Mouse (Mus musculus): ENCODE measurements around the gene Zmat5. TPM values are rescaled to one million over a fixed set of nuclear protein-coding genes. Genes with fewer than 3 reads are reported as not detected.
A peak's percentile ranks its signal among the peaks of the same experiment; 100 is the strongest.

Gene Zmat5
- polyA plus RNA-seq, 1 experiment from 2014 or later, result 104 TPM

DNA sequence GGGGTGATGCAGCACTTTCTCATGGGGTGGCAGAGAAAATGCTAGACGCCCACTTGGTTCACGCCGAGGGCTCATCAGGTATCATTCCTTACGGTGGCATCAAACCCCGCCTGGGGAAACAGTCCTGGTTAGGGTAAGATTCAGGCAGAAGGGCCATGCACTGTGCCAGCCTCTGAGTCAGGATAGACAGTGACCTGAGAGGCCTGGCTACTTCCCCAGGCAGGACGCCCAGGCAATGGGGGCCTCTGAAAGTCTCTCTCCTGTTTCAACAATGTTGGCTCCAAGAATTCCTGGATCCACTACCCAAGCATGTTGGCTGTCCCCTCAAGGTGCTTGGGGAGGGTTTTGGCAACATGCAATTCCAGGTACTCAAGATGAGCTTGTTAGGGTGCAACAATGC, 65.4 kb downstream of the Zmat5 start:
- no peak for DNase-seq (ENCODE audit: low spot score)
- no peak overlapping the region for H3K4me3 ChIP-seq
- no peak overlapping the region for H3K27ac ChIP-seq
- H3K9me3 ChIP-seq, result no peaks in the 10 kb centered on the region
- no peaks in the 10 kb centered on the region for H3K4me1 ChIP-seq (replicated peaks)
- WGBS, result 94% methylated on average over 6 of the region's 6 CpGs
- H3K36me3 ChIP-seq, result peaks cover 52% of the 10 kb centered on the region
- no peaks in the 10 kb centered on the region for H3K27me3 ChIP-seq (ENCODE audit: insufficient read depth, poor library complexity, severe bottlenecking)

DNA sequence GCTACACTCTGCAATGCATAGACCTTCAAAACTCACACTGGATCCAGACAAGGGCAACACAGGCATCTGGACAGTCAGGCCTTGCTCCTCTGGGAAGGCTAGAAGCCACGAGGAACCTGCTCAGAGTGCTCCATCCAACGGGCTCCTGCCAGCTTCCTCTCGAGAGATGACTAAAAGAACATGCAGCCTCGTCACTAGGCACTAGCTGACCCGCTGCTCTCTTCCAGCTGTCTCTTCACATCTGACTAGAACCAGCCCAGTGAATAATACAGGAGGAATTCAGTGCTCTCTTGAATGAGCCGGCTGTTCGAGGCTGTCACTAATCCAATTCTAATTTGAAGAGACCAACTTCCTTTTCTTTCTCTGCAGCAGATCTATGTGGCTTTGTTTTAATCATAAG, 67.3 kb downstream of the Zmat5 start:
- Histone ChIP-seq H3K27ac (no peak overlapping the region), H3K9me3 (no peaks in the 10 kb centered on the region), H3K36me3 (peaks cover 61% of the 10 kb centered on the region), H3K4me1 (replicated peaks) (no peaks in the 10 kb centered on the region), H3K27me3 (ENCODE audit: insufficient read depth, poor library complexity, severe bottlenecking) (no peaks in the 10 kb centered on the region), H3K4me3 (no peak overlapping the region)
- DNase-seq (ENCODE audit: low spot score), result no peak
- WGBS, result 80% methylated on average over 7 of the region's 7 CpGs

DNA sequence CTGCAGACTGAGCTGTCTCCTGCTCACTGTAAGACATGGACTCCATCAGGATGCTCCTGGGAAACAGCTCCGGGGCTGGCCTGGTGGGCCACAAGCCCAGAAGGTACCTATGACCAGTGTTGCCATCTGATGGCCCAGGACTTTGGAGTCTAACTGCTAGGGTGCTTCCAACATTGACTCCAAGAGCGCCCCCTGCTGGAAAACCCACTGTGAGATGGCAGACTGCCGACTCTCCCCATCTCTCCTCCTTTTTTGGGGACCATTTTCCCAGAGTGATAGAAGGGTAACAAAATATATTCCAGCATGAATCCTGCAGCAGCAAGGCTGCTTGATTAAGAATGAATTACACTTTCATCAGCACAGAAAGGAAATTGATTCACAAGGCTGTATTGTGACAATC, 68.4 kb downstream of the Zmat5 start:
- WGBS, result 36% methylated on average over 3 of the region's 3 CpGs
- Histone ChIP-seq H3K27me3 (ENCODE audit: insufficient read depth, poor library complexity, severe bottlenecking) (no peaks in the 10 kb centered on the region), H3K9me3 (no peaks in the 10 kb centered on the region), H3K36me3 (peaks cover 58% of the 10 kb centered on the region), H3K4me1 (replicated peaks) (no peaks in the 10 kb centered on the region), H3K4me3 (no peak overlapping the region), H3K27ac (no peak overlapping the region)
- DNase-seq (ENCODE audit: low spot score), result peak; percentile 65

DNA sequence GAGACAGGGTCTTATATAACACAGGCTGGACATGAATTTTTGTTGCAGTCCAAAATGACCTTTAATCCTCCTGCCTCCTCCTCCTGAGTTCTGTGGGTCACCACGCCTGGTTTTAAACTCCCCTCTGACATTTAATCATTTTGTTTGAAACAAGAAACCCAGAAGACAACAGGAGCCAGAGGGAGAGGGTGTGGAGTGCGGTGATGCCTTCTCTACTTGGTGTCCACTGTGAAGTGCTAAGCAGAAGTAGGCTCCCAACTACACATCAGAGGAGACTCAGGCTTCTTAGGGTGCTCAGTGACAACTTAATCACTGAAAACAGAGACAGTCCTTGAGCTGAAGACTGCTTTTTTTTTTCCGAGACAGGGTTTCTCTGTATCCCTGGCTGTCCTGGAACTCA, 76.4 kb downstream of the Zmat5 start:
- Histone ChIP-seq H3K27ac (no peak overlapping the region), H3K4me1 (replicated peaks) (no peaks in the 10 kb centered on the region), H3K9me3 (no peaks in the 10 kb centered on the region), H3K4me3 (no peak overlapping the region), H3K36me3 (peaks cover 95% of the 10 kb centered on the region), H3K27me3 (ENCODE audit: insufficient read depth, poor library complexity, severe bottlenecking) (no peaks in the 10 kb centered on the region)
- DNase-seq (ENCODE audit: low spot score), result no peak
- 85% methylated on average over 3 of the region's 3 CpGs for WGBS

DNA sequence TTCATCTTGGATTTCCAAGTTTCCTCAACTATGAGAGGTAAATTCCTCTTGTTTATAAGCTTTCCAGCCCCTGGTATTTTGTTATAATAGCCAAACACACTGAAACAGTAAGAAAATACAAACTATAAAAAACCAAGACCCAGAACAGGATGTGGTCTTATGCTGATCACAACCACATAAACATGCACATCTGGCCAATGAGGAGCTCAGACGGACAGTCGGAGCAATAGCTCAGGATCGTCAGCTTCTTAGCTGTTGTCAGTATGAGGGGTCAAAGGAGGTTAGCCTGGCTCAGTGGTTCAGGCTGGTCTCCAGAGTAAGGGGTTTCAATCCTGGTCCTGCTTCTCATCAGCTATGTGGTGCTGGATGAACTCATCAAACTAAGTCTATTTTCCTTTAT, 78.6 kb downstream of the Zmat5 start:
- H3K4me3 ChIP-seq, result no peak overlapping the region
- WGBS, result 89% methylated on average over 3 of the region's 3 CpGs
- DNase-seq (ENCODE audit: low spot score), result no peak
- no peak overlapping the region for H3K27ac ChIP-seq
- no peaks in the 10 kb centered on the region for H3K9me3 ChIP-seq
- H3K4me1 ChIP-seq (replicated peaks), result no peaks in the 10 kb centered on the region
- no peaks in the 10 kb centered on the region for H3K27me3 ChIP-seq (ENCODE audit: insufficient read depth, poor library complexity, severe bottlenecking)
- H3K36me3 ChIP-seq, result peaks cover 98% of the 10 kb centered on the region

DNA sequence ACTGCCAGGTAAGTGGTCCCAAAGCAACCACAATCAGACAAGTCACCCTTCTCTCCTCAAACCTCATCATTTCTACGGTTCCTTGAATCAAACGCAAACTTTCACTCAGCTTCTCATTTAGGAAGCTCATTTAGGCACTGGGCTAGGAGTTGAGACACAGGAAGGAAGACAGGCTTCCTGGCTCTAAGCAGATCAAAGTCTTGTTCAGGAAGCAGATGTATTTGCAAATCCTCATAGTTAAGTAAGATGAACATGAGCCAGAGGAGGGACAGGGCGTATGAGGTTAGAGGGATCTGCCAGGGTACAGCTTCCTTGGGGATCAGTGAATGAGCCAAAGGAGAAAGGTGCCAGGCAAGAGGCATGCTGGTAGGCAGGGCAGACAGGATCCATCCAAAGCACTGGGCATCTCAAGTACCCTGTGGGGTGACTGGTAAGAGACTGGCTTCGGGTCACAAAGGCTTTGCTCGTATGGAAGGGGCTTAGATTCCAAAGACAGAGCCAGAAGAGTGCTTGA, 80.2 kb downstream of the Zmat5 start:
- H3K4me3 ChIP-seq, result no peak overlapping the region
- DNase-seq (ENCODE audit: low spot score), result no peak
- H3K27me3 ChIP-seq (ENCODE audit: insufficient read depth, poor library complexity, severe bottlenecking), result no peaks in the 10 kb centered on the region
- no peaks in the 10 kb centered on the region for H3K9me3 ChIP-seq
- no peaks in the 10 kb centered on the region for H3K4me1 ChIP-seq (replicated peaks)
- H3K36me3 ChIP-seq, result peaks cover 98% of the 10 kb centered on the region
- no peak overlapping the region for H3K27ac ChIP-seq
- WGBS, result 89% methylated on average over 5 of the region's 5 CpGs

Other genes with a start within 250 kb of the Zmat5 start
- 28.1 and 31.7 TPM in 2 replicates for gene Mtmr3, start 109.8 kb upstream of the Zmat5 start, polyA plus RNA-seq (2016; fragmentation: Nextera tagmentation; extraction: Ambion mirVana)
- not detected in 2 replicates for gene Gm11032, start 84.6 kb upstream of the Zmat5 start, polyA plus RNA-seq (2016; fragmentation: Nextera tagmentation; extraction: Ambion mirVana)
- 33.9 and 35.9 TPM in 2 replicates for gene Ascc2, start 66.9 kb upstream of the Zmat5 start, polyA plus RNA-seq (2016; fragmentation: Nextera tagmentation; extraction: Ambion mirVana)
- gene Uqcr10, start 336 bp upstream of the Zmat5 start, polyA plus RNA-seq (2016; fragmentation: Nextera tagmentation; extraction: Ambion mirVana), result 696 and 709 TPM in 2 replicates
- 0.61 and 1.4 TPM in 2 replicates for gene Cabp7, start 42.1 kb downstream of the Zmat5 start, polyA plus RNA-seq (2016; fragmentation: Nextera tagmentation; extraction: Ambion mirVana)
- gene Nf2, start 144.9 kb downstream of the Zmat5 start, polyA plus RNA-seq (2016; fragmentation: Nextera tagmentation; extraction: Ambion mirVana), result 58.6 and 61.1 TPM in 2 replicates
- gene Nipsnap1, start 169.3 kb downstream of the Zmat5 start, polyA plus RNA-seq (2016; fragmentation: Nextera tagmentation; extraction: Ambion mirVana), result 77.9 and 89.0 TPM in 2 replicates
- 53.3 and 59.4 TPM in 2 replicates for gene Thoc5, start 190.6 kb downstream of the Zmat5 start, polyA plus RNA-seq (2016; fragmentation: Nextera tagmentation; extraction: Ambion mirVana)
- gene Nefh, start 243.4 kb downstream of the Zmat5 start, polyA plus RNA-seq (2016; fragmentation: Nextera tagmentation; extraction: Ambion mirVana), result 0.29 and 0.44 TPM in 2 replicates